Mouse (Mus musculus): ENCODE data around the gene Cryzl2. TPM values are rescaled to one million over a fixed set of nuclear protein-coding genes. Genes with fewer than 3 reads are reported as not detected.

The Cryzl2 gene
- polyA plus RNA-seq, 1 experiment from 2014 or later, result 10.3 TPM

DNA sequence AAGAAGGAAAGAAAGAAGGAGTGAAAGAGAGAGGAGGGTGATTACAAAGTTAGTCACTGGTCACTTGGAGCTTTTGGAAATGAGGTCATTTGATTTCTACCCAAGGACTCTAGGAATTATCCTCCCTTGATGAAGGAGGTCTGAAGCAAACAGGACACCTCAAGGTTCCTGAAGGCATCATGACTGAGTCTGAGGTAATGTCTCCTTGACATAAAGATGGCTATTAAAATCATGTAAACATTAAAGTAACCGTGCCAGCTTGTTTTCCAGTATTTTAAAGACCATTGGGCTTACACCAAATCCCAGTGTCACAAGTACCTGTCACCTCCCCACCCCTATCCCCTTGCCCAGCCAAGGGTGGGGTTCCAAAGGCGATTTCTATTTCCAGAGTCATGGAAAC, 20.1 kb upstream of the Cryzl2 start:
- WGBS (ENCODE audit: insufficient replicate concordance), result 65% methylated on average over 2 of the region's 2 CpGs
- no peak overlapping the region for H3K4me2 ChIP-seq (ENCODE audit: low read depth, low read length)
- H3K27ac ChIP-seq (ENCODE audit: low read length), result no peak overlapping the region
- no peaks in the 10 kb centered on the region for H3K36me3 ChIP-seq (ENCODE audit: control insufficient read depth, insufficient read depth)
- no peak for ATAC-seq (ENCODE audit: low read depth)
- no peak overlapping the region for H3K4me3 ChIP-seq (ENCODE audit: low read depth, low read length)
- no peaks in the 10 kb centered on the region for H3K9me3 ChIP-seq (replicated peaks; ENCODE audit: control insufficient read depth, low read length)
- H3K9ac ChIP-seq (ENCODE audit: low read depth, low read length), result no peak overlapping the region
- H3K4me1 ChIP-seq (ENCODE audit: control insufficient read depth, low read depth, low read length), result no peaks in the 10 kb centered on the region
- no peaks in the 10 kb centered on the region for H3K27me3 ChIP-seq (ENCODE audit: control insufficient read depth, insufficient read depth, low read depth, low read length)

DNA sequence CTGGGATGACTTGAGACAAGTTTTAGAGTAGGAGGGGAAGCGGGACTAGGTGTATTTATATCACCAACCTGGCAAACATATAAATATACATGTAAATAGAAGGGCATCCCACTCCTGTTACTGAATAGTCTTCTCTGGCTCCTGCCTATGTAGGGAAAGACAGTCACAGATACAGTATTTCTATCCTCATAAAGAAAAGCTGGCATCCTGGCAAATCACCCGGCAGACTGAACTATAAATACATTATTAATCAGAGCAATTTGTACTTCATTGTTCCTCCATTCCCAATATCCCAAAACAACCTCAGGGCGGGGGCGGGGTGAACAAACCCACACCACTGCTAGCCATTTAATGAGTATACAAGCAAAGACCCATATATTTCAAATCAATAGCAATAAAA, 19.3 kb upstream of the Cryzl2 start:
- Histone ChIP-seq H3K4me1 (ENCODE audit: control insufficient read depth, low read depth, low read length) (no peaks in the 10 kb centered on the region), H3K36me3 (ENCODE audit: control insufficient read depth, insufficient read depth) (no peaks in the 10 kb centered on the region), H3K27ac (ENCODE audit: low read length) (no peak overlapping the region), H3K4me3 (ENCODE audit: low read depth, low read length) (no peak overlapping the region), H3K4me2 (ENCODE audit: low read depth, low read length) (no peak overlapping the region), H3K9ac (ENCODE audit: low read depth, low read length) (no peak overlapping the region), H3K9me3 (replicated peaks; ENCODE audit: control insufficient read depth, low read length) (no peaks in the 10 kb centered on the region), H3K27me3 (ENCODE audit: control insufficient read depth, insufficient read depth, low read depth, low read length) (no peaks in the 10 kb centered on the region)
- WGBS (ENCODE audit: insufficient replicate concordance), result 79% methylated on average over 4 of the region's 4 CpGs
- no peak for ATAC-seq (ENCODE audit: low read depth)

GRCm38 (mm10) chr1:157439973-157440641, 18.3 kb upstream of the Cryzl2 start:
- H3K4me2 ChIP-seq (ENCODE audit: low read depth, low read length), result 0 out of 2 replicates have a peak overlapping the region, but pooled peaks have one; percentile 23
- H3K4me1 ChIP-seq (ENCODE audit: control insufficient read depth, low read depth, low read length), result no peaks in the 10 kb centered on the region
- 33% methylated on average over 14 of the region's 14 CpGs for WGBS (ENCODE audit: insufficient replicate concordance)
- H3K27ac ChIP-seq (ENCODE audit: low read length), result no peak overlapping the region
- ATAC-seq (ENCODE audit: low read depth), result no peak
- H3K9ac ChIP-seq (ENCODE audit: low read depth, low read length), result no peak overlapping the region
- H3K9me3 ChIP-seq (replicated peaks; ENCODE audit: control insufficient read depth, low read length), result no peaks in the 10 kb centered on the region
- H3K36me3 ChIP-seq (ENCODE audit: control insufficient read depth, insufficient read depth), result no peaks in the 10 kb centered on the region
- no peak overlapping the region for H3K4me3 ChIP-seq (ENCODE audit: low read depth, low read length)
- H3K27me3 ChIP-seq (ENCODE audit: control insufficient read depth, insufficient read depth, low read depth, low read length), result no peaks in the 10 kb centered on the region

DNA sequence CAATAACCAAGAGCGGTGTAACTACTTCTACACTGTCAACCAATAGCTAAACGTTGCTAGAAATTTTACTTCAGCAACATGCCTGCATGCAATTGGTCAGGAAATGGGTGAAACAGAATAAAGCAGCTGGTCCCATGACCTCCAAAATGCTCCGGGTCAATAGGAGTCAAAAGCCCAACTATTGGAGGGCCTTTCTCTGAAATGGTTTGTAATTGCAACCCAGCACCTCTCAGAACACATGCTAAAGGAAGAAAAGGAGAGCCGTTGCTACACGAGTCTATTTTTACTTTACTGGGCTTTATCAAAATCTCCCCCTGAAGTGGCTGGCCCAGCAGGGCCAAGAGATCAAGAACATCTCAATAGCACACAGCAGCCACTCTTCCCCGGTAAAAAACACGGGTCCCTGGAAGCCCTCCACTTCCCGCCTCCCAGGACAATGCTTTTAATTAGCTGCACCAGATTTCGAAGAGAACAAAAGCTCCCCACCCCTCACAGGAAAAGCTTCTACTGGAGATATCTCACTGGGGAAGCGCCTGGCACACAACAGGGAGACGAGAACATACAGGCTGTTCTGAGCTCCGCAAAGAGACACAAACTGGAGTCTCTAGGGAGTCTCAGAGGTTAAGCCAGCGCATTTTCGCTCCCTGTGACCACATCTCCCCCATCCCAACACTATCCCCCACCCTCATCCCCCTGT, 15.2 kb upstream of the Cryzl2 start:
- Histone ChIP-seq H3K9me3 (replicated peaks; ENCODE audit: control insufficient read depth, low read length) (no peaks in the 10 kb centered on the region), H3K9ac (ENCODE audit: low read depth, low read length) (no peak overlapping the region), H3K4me2 (ENCODE audit: low read depth, low read length) (peak overlapping the region; percentile 32), H3K4me1 (ENCODE audit: control insufficient read depth, low read depth, low read length) (no peaks in the 10 kb centered on the region), H3K4me3 (ENCODE audit: low read depth, low read length) (no peak overlapping the region), H3K36me3 (ENCODE audit: control insufficient read depth, insufficient read depth) (no peaks in the 10 kb centered on the region), H3K27ac (ENCODE audit: low read length) (no peak overlapping the region), H3K27me3 (ENCODE audit: control insufficient read depth, insufficient read depth, low read depth, low read length) (no peaks in the 10 kb centered on the region)
- 15% methylated on average over 14 of the region's 14 CpGs for WGBS (ENCODE audit: insufficient replicate concordance)
- ATAC-seq (ENCODE audit: low read depth), result 0 out of 2 replicates have a peak, but pooled peaks have one; percentile 25

GRCm38 (mm10) chr1:157443723-157444561, 14.4 kb upstream of the Cryzl2 start:
- no peaks in the 10 kb centered on the region for H3K36me3 ChIP-seq (ENCODE audit: control insufficient read depth, insufficient read depth)

GRCm38 (mm10) chr1:157444632-157445300, 13.6 kb upstream of the Cryzl2 start:
- no peaks in the 10 kb centered on the region for H3K27me3 ChIP-seq (ENCODE audit: control insufficient read depth, insufficient read depth, low read depth, low read length)
- H3K9ac ChIP-seq (ENCODE audit: low read depth, low read length), result no peak overlapping the region
- ATAC-seq (ENCODE audit: low read depth), result no peak
- no peak overlapping the region for H3K27ac ChIP-seq (ENCODE audit: low read length)
- H3K9me3 ChIP-seq (replicated peaks; ENCODE audit: control insufficient read depth, low read length), result no peaks in the 10 kb centered on the region
- H3K36me3 ChIP-seq (ENCODE audit: control insufficient read depth, insufficient read depth), result no peaks in the 10 kb centered on the region
- H3K4me3 ChIP-seq (ENCODE audit: low read depth, low read length), result no peak overlapping the region
- no peak overlapping the region for H3K4me2 ChIP-seq (ENCODE audit: low read depth, low read length)
- peaks cover 4% of the 10 kb centered on the region for H3K4me1 ChIP-seq (ENCODE audit: control insufficient read depth, low read depth, low read length)
- WGBS (ENCODE audit: insufficient replicate concordance), result 69% methylated on average over 13 of the region's 13 CpGs

More at GRCm38 (mm10) chr1:157443723-157444561, 14.4 kb upstream of the Cryzl2 start:
- Histone ChIP-seq H3K4me3 (ENCODE audit: low read depth, low read length) (no peak overlapping the region), H3K9ac (ENCODE audit: low read depth, low read length) (no peak overlapping the region), H3K9me3 (replicated peaks; ENCODE audit: control insufficient read depth, low read length) (no peaks in the 10 kb centered on the region), H3K4me1 (ENCODE audit: control insufficient read depth, low read depth, low read length) (no peaks in the 10 kb centered on the region), H3K27ac (ENCODE audit: low read length) (no peak overlapping the region), H3K4me2 (ENCODE audit: low read depth, low read length) (peak overlapping the region; percentile 32), H3K27me3 (ENCODE audit: control insufficient read depth, insufficient read depth, low read depth, low read length) (no peaks in the 10 kb centered on the region)
- no peak for ATAC-seq (ENCODE audit: low read depth)
- WGBS (ENCODE audit: insufficient replicate concordance), result 26% methylated on average over 19 of the region's 19 CpGs

DNA sequence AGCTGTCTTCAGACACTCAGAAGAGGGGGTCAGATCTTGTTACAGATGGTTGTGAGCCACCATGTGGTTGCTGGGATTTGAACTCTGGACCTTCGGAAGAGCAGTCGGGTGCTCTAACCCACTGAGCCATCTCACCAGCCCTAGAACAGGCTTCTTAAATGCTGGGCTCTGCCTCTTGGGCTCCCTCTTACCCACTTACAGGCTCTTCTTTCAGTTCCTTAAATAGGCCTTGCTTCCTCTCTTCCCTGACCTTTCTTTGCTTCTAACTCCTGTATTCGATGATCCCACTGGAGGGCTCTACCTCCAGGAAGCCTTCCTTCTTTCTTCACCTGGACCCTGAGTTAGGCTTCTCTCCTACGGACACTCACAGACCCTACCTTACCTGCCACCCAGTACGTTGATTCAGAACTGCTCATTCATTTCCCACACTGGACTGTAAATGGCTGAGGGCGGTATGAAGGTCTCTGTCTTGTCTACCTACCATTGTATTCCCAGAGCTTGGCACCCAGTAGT, 12.9 kb upstream of the Cryzl2 start:
- Histone ChIP-seq H3K27ac (ENCODE audit: low read length) (no peak overlapping the region), H3K9ac (ENCODE audit: low read depth, low read length) (no peak overlapping the region), H3K4me3 (ENCODE audit: low read depth, low read length) (no peak overlapping the region), H3K36me3 (ENCODE audit: control insufficient read depth, insufficient read depth) (no peaks in the 10 kb centered on the region), H3K4me2 (ENCODE audit: low read depth, low read length) (no peak overlapping the region), H3K9me3 (replicated peaks; ENCODE audit: control insufficient read depth, low read length) (no peaks in the 10 kb centered on the region), H3K27me3 (ENCODE audit: control insufficient read depth, insufficient read depth, low read depth, low read length) (no peaks in the 10 kb centered on the region; the same call in 1 of the 2 replicates), H3K4me1 (ENCODE audit: control insufficient read depth, low read depth, low read length) (peaks cover 6% of the 10 kb centered on the region)
- 64% methylated on average over 6 of the region's 6 CpGs for WGBS (ENCODE audit: insufficient replicate concordance)
- ATAC-seq (ENCODE audit: low read depth), result no peak

- Histone ChIP-seq H3K36me3 (ENCODE audit: control insufficient read depth, insufficient read depth) (no peaks in the 10 kb centered on the region), H3K27me3 (ENCODE audit: control insufficient read depth, insufficient read depth, low read depth, low read length) (no peaks in the 10 kb centered on the region; the same call in 1 of the 2 replicates), H3K4me2 (ENCODE audit: low read depth, low read length) (no peak overlapping the region), H3K4me1 (ENCODE audit: control insufficient read depth, low read depth, low read length) (peaks cover 6% of the 10 kb centered on the region), H3K9ac (ENCODE audit: low read depth, low read length) (no peak overlapping the region), H3K4me3 (ENCODE audit: low read depth, low read length) (no peak overlapping the region), H3K9me3 (replicated peaks; ENCODE audit: control insufficient read depth, low read length) (no peaks in the 10 kb centered on the region), H3K27ac (ENCODE audit: low read length) (no peak overlapping the region)
- WGBS (ENCODE audit: insufficient replicate concordance), result 43% methylated on average over 7 of the region's 7 CpGs
- no peak for ATAC-seq (ENCODE audit: low read depth)
These were observed 12.1 kb upstream of the Cryzl2 start for GRCm38 (mm10) chr1:157446325-157446724.
